Mouse (Mus musculus): ENCODE measurements around the gene Timm9.

GRCm38 (mm10) chr12:71141189-71141588, 4.7 kb upstream of the Timm9 start:
- TF ChIP-seq CTCF (IDR thresholded peaks at IDR 0.05; ENCODE audit: insufficient read depth, low read depth, low read length) (no peak), POLR2A (IDR thresholded peaks at IDR 0.05; ENCODE audit: insufficient read depth, low read depth, low read length) (no peak)

Data from olfactory bulb, adult 2 months (tissue).